Mouse (Mus musculus): ENCODE measurements around the gene Ahcy. TPM values are rescaled to one million over a fixed set of nuclear protein-coding genes. Genes with fewer than 3 reads are reported as not detected.

Ahcy gene
- polyA plus RNA-seq, 1 experiment, result 73.0 TPM

- no peak for DNase-seq (ENCODE audit: low read depth)
- TF ChIP-seq POLR2A (IDR thresholded peaks at IDR 0.05; ENCODE audit: borderline replicate concordance, extremely low read depth, insufficient read depth, insufficient read length, poor library complexity, severe bottlenecking) (no peak), CTCF (IDR thresholded peaks at IDR 0.05; ENCODE audit: borderline replicate concordance, extremely low read depth, insufficient read depth, insufficient read length) (no peak)
Observed at GRCm38 (mm10) chr2:155012991-155013390, 61.3 kb downstream of the Ahcy start.

GRCm38 (mm10) chr2:155011086-155011656, 63.1 kb downstream of the Ahcy start:
- TF ChIP-seq POLR2A (IDR thresholded peaks at IDR 0.05; ENCODE audit: borderline replicate concordance, extremely low read depth, insufficient read depth, insufficient read length, poor library complexity, severe bottlenecking) (no peak), CTCF (IDR thresholded peaks at IDR 0.05; ENCODE audit: borderline replicate concordance, extremely low read depth, insufficient read depth, insufficient read length) (no peak)
- DNase-seq (ENCODE audit: low read depth), result no peak

Other genes starting within 250 kb of the Ahcy start
- gene Eif2s2, start 181.6 kb downstream of the Ahcy start, polyA plus RNA-seq (2012; rRNA removed), result 43.0 and 58.8 TPM in 2 replicates
- gene Gm14226, start 56.2 kb downstream of the Ahcy start, polyA plus RNA-seq (2012; rRNA removed), result 0.15 and 0.24 TPM in 2 replicates
- 20.5 and 26.6 TPM in 2 replicates for gene Itch, start 59.0 kb upstream of the Ahcy start, polyA plus RNA-seq (2012; rRNA removed)
- gene Dynlrb1, start 162.0 kb upstream of the Ahcy start, polyA plus RNA-seq (2012; rRNA removed), result 748 and 859 TPM in 2 replicates
- 224 and 261 TPM in 2 replicates for gene Map1lc3a, start 201.8 kb upstream of the Ahcy start, polyA plus RNA-seq (2012; rRNA removed)

Data from brain, embryonic 14.5 days (tissue).